Mouse (Mus musculus) brain, embryonic 14.5 days (tissue): ENCODE results near the gene Ccdc142.

Experiments used
- CTCF ChIP-seq: fragments of 200-500 bp; IDR thresholded peaks from 2 replicates; pipeline ENCODE4 v1.5.1; 2012; ENCODE audit warnings: inconsistent platforms, mild to moderate bottlenecking, moderate library complexity, borderline replicate concordance; ENCODE audit not compliant: insufficient read depth, insufficient read length; ENCODE audit errors: extremely low read depth
- POLR2A ChIP-seq: fragments of 200-500 bp; IDR thresholded peaks from 2 replicates; pipeline ENCODE4 v1.6.1; 2012; ENCODE audit warnings: mild to moderate bottlenecking, inconsistent platforms, borderline replicate concordance; ENCODE audit not compliant: poor library complexity, insufficient read depth, insufficient read length, severe bottlenecking; ENCODE audit errors: extremely low read depth

GRCm38 (mm10) chr6:83087926-83088260 is 13.5 kb upstream of the Ccdc142 start:
- TF ChIP-seq CTCF, result no peak
- TF ChIP-seq POLR2A, result no peak
